Comparison of ENCODE assay signal across 40 mouse cellular contexts in the genomic region with DNA sequence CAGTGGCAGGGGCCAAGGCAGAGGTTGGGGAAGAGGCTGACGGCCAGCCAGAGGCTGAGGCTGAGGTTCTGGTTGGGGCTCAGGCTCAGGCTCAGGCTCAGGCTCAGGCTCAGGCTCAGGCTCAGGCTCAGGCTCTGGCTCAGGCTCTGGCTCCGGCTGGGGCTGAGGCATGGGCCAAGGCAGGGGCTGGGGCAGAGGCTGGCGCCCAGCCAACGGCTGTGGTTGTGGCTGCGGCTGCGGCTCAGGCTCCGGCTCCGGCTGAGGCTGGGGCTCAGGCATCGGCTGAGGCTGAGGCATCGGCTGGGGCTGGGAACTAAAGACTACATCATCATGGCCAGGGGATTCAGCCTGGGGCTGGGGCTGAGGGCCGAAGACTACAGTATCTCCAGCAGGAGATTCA. TPM values are rescaled to one million over a fixed set of nuclear protein-coding genes. Genes with fewer than 3 reads are reported as not detected.
A peak's percentile ranks its signal among the peaks of the same experiment; 100 is the strongest.
DNase-seq lines count a peak whose midpoint lies in the region; ATAC-seq and TF ChIP-seq lines count a peak whose summit lies in the region.
"Had no signal": no experiment of that assay in that cellular context is flagged by ENCODE, and none has a peak within 500 bp of the region (broad histone marks: within the 10 kb centered on the region; RNA-seq: fewer than 3 reads in every experiment).

No protein-coding gene starts in this region.

- H3K27me3 ChIP-seq in lung, embryonic 14.5 days (ENCODE audit: insufficient read depth, low read length), result no peaks in the 10 kb centered on the region
- H3K27me3 ChIP-seq: embryonic facial prominence, embryonic 12.5 days; intestine, embryonic 15.5 days; limb, embryonic 15.5 days; liver, embryonic 13.5 days; midbrain, embryonic 12.5 days; neural tube, embryonic 15.5 days had no signal

- H3K9ac ChIP-seq in lung, embryonic 14.5 days, result no peak overlapping the region
- H3K9ac ChIP-seq: embryonic facial prominence, embryonic 12.5 days; forebrain, postnatal 0 days; intestine, embryonic 15.5 days; limb, embryonic 15.5 days; liver, embryonic 13.5 days; midbrain, embryonic 12.5 days; neural tube, embryonic 15.5 days had no signal

- intact Hi-C loops in heart, postnatal 14 days (cut with DNase I), result loop anchor here (10.0 kb wide), 1 partner anchor 176 kb away; no protein-coding TSS in a partner anchor

- H3K27ac ChIP-seq in lung, embryonic 14.5 days (ENCODE audit: low read depth), result no peak overlapping the region
- H3K27ac ChIP-seq: embryonic facial prominence, embryonic 12.5 days; forebrain, embryonic 10.5 days; intestine, embryonic 15.5 days; layer of hippocampus, adult 2 months; limb, embryonic 10.5 days; limb, embryonic 15.5 days; liver, embryonic 13.5 days; midbrain, embryonic 12.5 days; neural tube, embryonic 15.5 days had no signal

- no peaks in the 10 kb centered on the region for H3K9me3 ChIP-seq in lung, embryonic 14.5 days (ENCODE audit: low read depth, low read length)
- H3K9me3 ChIP-seq: embryonic facial prominence, embryonic 12.5 days; forebrain, embryonic 10.5 days; intestine, embryonic 15.5 days; limb, embryonic 10.5 days; limb, embryonic 15.5 days; liver, embryonic 13.5 days; midbrain, embryonic 12.5 days; neural tube, embryonic 15.5 days had no signal

- WGBS in lung, embryonic 14.5 days, result 91% methylated on average over 8 of the region's 11 CpGs

- TF ChIP-seq CTCF in lung, embryonic 14.5 days (IDR thresholded peaks at IDR 0.05; ENCODE audit: low read depth), result no peak

- H3K36me3 ChIP-seq in lung, embryonic 14.5 days (ENCODE audit: insufficient read depth), result no peaks in the 10 kb centered on the region
- H3K36me3 ChIP-seq: intestine, embryonic 15.5 days; limb, embryonic 15.5 days; liver, embryonic 13.5 days; midbrain, embryonic 12.5 days; neural tube, embryonic 15.5 days had no signal

- H3K4me1 ChIP-seq in lung, embryonic 14.5 days (ENCODE audit: insufficient read depth), result no peaks in the 10 kb centered on the region
- H3K4me1 ChIP-seq: embryonic facial prominence, embryonic 12.5 days; intestine, embryonic 15.5 days; limb, embryonic 10.5 days; limb, embryonic 15.5 days; liver, embryonic 13.5 days; midbrain, embryonic 12.5 days; neural tube, embryonic 15.5 days had no signal

- no peak for ATAC-seq in lung, embryonic 14.5 days (ENCODE audit: insufficient read depth)
- ATAC-seq: activated CD4-positive, CD25-positive, alpha-beta regulatory T cell, adult 4 months; CD4-positive, CD25-positive, alpha-beta regulatory T cell, adult 4 months; forebrain, postnatal 0 days; hindbrain, embryonic 16.5 days; intestine, embryonic 15.5 days had no signal

- no peak overlapping the region for H3K4me3 ChIP-seq in lung, embryonic 14.5 days (ENCODE audit: low read depth, low read length)
- H3K4me3 ChIP-seq: embryonic facial prominence, embryonic 12.5 days; forebrain, embryonic 10.5 days; intestine, embryonic 15.5 days; layer of hippocampus, adult 2 months; limb, embryonic 10.5 days; limb, embryonic 15.5 days; liver, embryonic 13.5 days; midbrain, embryonic 12.5 days; neural tube, embryonic 15.5 days had no signal

- DNase-seq in cerebellum, postnatal 25 days, result peak; percentile 4 to 9
- no peak for DNase-seq in cerebellum, adult 8-10 months
- peak; percentile 1 for DNase-seq in lung, embryonic 14.5 days
- no peak for DNase-seq in lung, postnatal 10 days
- peak; percentile 15 for DNase-seq in R1 (ENCODE audit: low read depth, low spot score)
- DNase-seq in testis, postnatal 10 days (ENCODE audit: low spot score), result peak; percentile 39
- no peak for DNase-seq in heart, postnatal 14 days
- DNase-seq: adrenal gland, adult 2 months; cerebellum, adult 11 months; cerebellum, postnatal 36 days; forebrain, postnatal 0 days; kidney, adult 2 months; kidney, postnatal 36 days; liver, embryonic 13.5 days; lung, adult 2 months; retina, postnatal 1 day; thymus, adult 2 months; thymus, postnatal 36 days had no signal

- no peak overlapping the region for H3K4me2 ChIP-seq in lung, embryonic 14.5 days
- H3K4me2 ChIP-seq: embryonic facial prominence, embryonic 12.5 days; intestine, embryonic 15.5 days; limb, embryonic 15.5 days; liver, embryonic 13.5 days; midbrain, embryonic 12.5 days; neural tube, embryonic 15.5 days had no signal

RNA-seq across cellular contexts. Expression of a gene that starts 4.0 kb away (rescaled TPM):
- polyA plus RNA-seq in lung, embryonic 14.5 days (2014; fragmentation: Nextera tagmentation; extraction: Ambion mirVana), result 2.3 TPM in 2 replicates
- total RNA-seq in heart, postnatal 14 days (2021), result 1 to 10 TPM in 1 of 2 experiments, under 1 TPM in 1; 0.44 to 2.0 TPM
- total RNA-seq: granulocyte monocyte progenitor cell, adult 5-6 weeks; megakaryocyte, adult 5-6 weeks had no signal
- polyA plus RNA-seq: activated CD4-positive, CD25-positive, alpha-beta regulatory T cell, adult 4 months had no signal

RNA-seq across cellular contexts. Expression of a gene that starts 48.8 kb away (rescaled TPM):
- not detected in 2 replicates for polyA plus RNA-seq in lung, embryonic 14.5 days (2014; fragmentation: Nextera tagmentation; extraction: Ambion mirVana)
- total RNA-seq in heart, postnatal 14 days (2021), result not detected
- total RNA-seq: adrenal gland, adult 2 months; adrenal gland, postnatal 4 days; forebrain, postnatal 0 days; gastrocnemius, postnatal 10 days; granulocyte monocyte progenitor cell, adult 5-6 weeks; heart, postnatal 25 days; layer of hippocampus, adult 2 months; layer of hippocampus, postnatal 14 days; left cerebral cortex, adult 8-10 months; megakaryocyte, adult 5-6 weeks had no signal
- polyA plus RNA-seq: activated CD4-positive, CD25-positive, alpha-beta regulatory T cell, adult 4 months; adrenal gland, adult 2 months; CD4-positive, CD25-positive, alpha-beta regulatory T cell, adult 4 months; embryonic facial prominence, embryonic 12.5 days; forebrain, embryonic 10.5 days; forebrain, postnatal 0 days; heart, embryonic 14.5 days; hindbrain, embryonic 11.5 days; hindbrain, embryonic 16.5 days; intestine, embryonic 15.5 days; kidney, adult 2 months; kidney, embryonic 16.5 days; limb, embryonic 10.5 days; limb, embryonic 15.5 days; liver, embryonic 13.5 days; lung, adult 2 months; midbrain, embryonic 12.5 days; neural tube, embryonic 15.5 days; stomach, embryonic 16.5 days; thymus, adult 2 months had no signal

Comparison
In these comparisons a context has a peak if more than half of its experiments do, and no peak if none do; other contexts are left out.
1. DNase-seq: peak in cerebellum, postnatal 25 days (2 of 2), lung, embryonic 14.5 days (single experiment), R1 (single experiment) and testis, postnatal 10 days (single experiment); none in cerebellum, adult 8-10 months (single experiment), lung, postnatal 10 days (single experiment) and heart, postnatal 14 days (0 of 2).